Mouse (Mus musculus) heart, adult 2 months (tissue): ENCODE measurements around the gene Prss54. TPM values are rescaled to one million over a fixed set of nuclear protein-coding genes. Genes with fewer than 3 reads are reported as not detected.

ENCODE experiments used
- DNase-seq, 2 experiments: peaks; one replicate each; pipeline ENCODE4 v3.0.0; 2021
- H3K27ac ChIP-seq: fragments of 200-600 bp; 2 replicates; pipeline ENCODE4 v1.8.1; 2022
- H3K27me3 ChIP-seq: fragments of 200-500 bp; 2 replicates; pipeline ENCODE4 v1.6.1; 2012; ENCODE audit warnings: mild to moderate bottlenecking, low read length, inconsistent platforms, mixed read lengths; ENCODE audit not compliant: control insufficient read depth, insufficient read depth
- H3K36me3 ChIP-seq: fragments of 200-500 bp; 2 replicates; pipeline ENCODE4 v1.6.1; 2012; ENCODE audit warnings: low read length, inconsistent platforms; ENCODE audit not compliant: control insufficient read depth, insufficient read depth
- H3K4me1 ChIP-seq: fragments of 200-500 bp; 2 replicates; pipeline ENCODE4 v1.6.1; 2011; ENCODE audit warnings: low read length; ENCODE audit not compliant: control insufficient read depth, insufficient read depth
- H3K4me3 ChIP-seq: fragments of 200-600 bp; 2 replicates; pipeline ENCODE4 v1.8.1; 2022
- H3K79me2 ChIP-seq: fragments of 200-500 bp; replicated peaks from 2 replicates; pipeline ENCODE4 v1.6.1; 2012; ENCODE audit warnings: mild to moderate bottlenecking, inconsistent platforms, low read length, moderate library complexity, mixed read lengths; ENCODE audit not compliant: control insufficient read depth, insufficient read depth
- H3K9ac ChIP-seq: fragments of 200-500 bp; 2 replicates; pipeline ENCODE4 v1.6.1; 2012; ENCODE audit warnings: low read depth, mild to moderate bottlenecking, control low read depth, inconsistent platforms, low read length, mixed read lengths
- CTCF ChIP-seq: fragments of 200-600 bp; IDR thresholded peaks from 2 replicates; pipeline ENCODE4 v1.8.1; 2022; ENCODE audit warnings: antibody characterized with exemption, mild to moderate bottlenecking, moderate library complexity
- EP300 ChIP-seq: fragments of 200-500 bp; IDR thresholded peaks from 2 replicates; pipeline ENCODE4 v1.6.1; 2011; ENCODE audit warnings: low read depth, low read length, control low read depth; ENCODE audit not compliant: insufficient read depth
- POLR2A ChIP-seq: fragments of 200-500 bp; IDR thresholded peaks from 2 replicates; pipeline ENCODE4 v1.6.1; 2011; ENCODE audit warnings: mild to moderate bottlenecking, low read depth, low read length, control low read depth; ENCODE audit not compliant: insufficient read depth
- WGBS: fragments of 180-500 bp; shearing (Covaris S2); methylation state at CpG from one replicate; pipeline ENCODE4 v1.1.7; 2018; 5-methylcytosine and 5-hydroxymethylcytosine counted together
- intact Hi-C: fragments of 180-260 bp; cut with DNase I; formaldehyde crosslinking; loops from one replicate; pipeline ENCODE4 v1.15.1; 2025
- polyA plus RNA-seq: library from polyadenylated mRNA; depleted of rRNA; stranded (reverse); fragments of >200 nt; gene quantifications from 2 replicates; pipeline ENCODE4 v1.2.3, GENCODE M21; 2012; rRNA removed
- total RNA-seq, 2 experiments: library from RNA; stranded (reverse); gene quantifications; 2 replicates each; pipeline ENCODE4 v1.2.3; 2021

Gene Prss54
- total and polyA plus RNA-seq, 3 experiments, result not detected

GRCm38 (mm10) chr8:95513219-95513618, 62.9 kb downstream of the Prss54 start:
- Histone ChIP-seq H3K9ac (no peak overlapping the region), H3K4me3 (no peak overlapping the region), H3K4me1 (no peaks in the 10 kb centered on the region), H3K36me3 (no peaks in the 10 kb centered on the region), H3K27ac (no peak overlapping the region), H3K27me3 (no peaks in the 10 kb centered on the region), H3K79me2 (no peaks in the 10 kb centered on the region)
- TF ChIP-seq POLR2A (no peak), CTCF (no peak), EP300 (no peak)
- 63% methylated on average over 4 of the region's 4 CpGs for WGBS
- DNase-seq, result no peak
- intact Hi-C loops, result no loop called here

GRCm38 (mm10) chr8:95512257-95512656, 63.9 kb downstream of the Prss54 start:
- Histone ChIP-seq H3K4me3 (no peak overlapping the region), H3K9ac (no peak overlapping the region), H3K36me3 (no peaks in the 10 kb centered on the region), H3K79me2 (no peaks in the 10 kb centered on the region), H3K4me1 (no peaks in the 10 kb centered on the region), H3K27ac (no peak overlapping the region), H3K27me3 (no peaks in the 10 kb centered on the region)
- 50% methylated on average over 4 of the region's 4 CpGs for WGBS
- intact Hi-C loops, result no loop called here
- TF ChIP-seq POLR2A (no peak), EP300 (no peak), CTCF (no peak)
- DNase-seq, result no peak

Other genes with a start within 250 kb of the Prss54 start
- gene Zfp319, start 244.4 kb downstream of the Prss54 start, total RNA-seq, result 1 to 10 TPM; 7.6 to 8.1 TPM
- gene Zfp319, start 244.4 kb downstream of the Prss54 start, polyA plus RNA-seq, result 5.5 and 7.3 TPM in 2 replicates
- gene Usb1, start 244.1 kb downstream of the Prss54 start, total RNA-seq, result 10 to 100 TPM; 12.2 to 15.2 TPM
- gene Usb1, start 244.1 kb downstream of the Prss54 start, polyA plus RNA-seq, result 23.9 and 31.1 TPM in 2 replicates
- gene Mmp15, start 224.1 kb downstream of the Prss54 start, total RNA-seq, result 10 to 100 TPM; 53.4 to 67.5 TPM
- 56.7 and 58.4 TPM in 2 replicates for gene Mmp15, start 224.1 kb downstream of the Prss54 start, polyA plus RNA-seq
- 10 to 100 TPM; 21.8 to 24.2 TPM for gene Cfap20, start 141.5 kb downstream of the Prss54 start, total RNA-seq
- gene Cfap20, start 141.5 kb downstream of the Prss54 start, polyA plus RNA-seq, result 27.4 and 35.2 TPM in 2 replicates
- gene Csnk2a2, start 86.3 kb downstream of the Prss54 start, total RNA-seq, result 10 to 100 TPM; 28.6 to 31.0 TPM
- gene Csnk2a2, start 86.3 kb downstream of the Prss54 start, polyA plus RNA-seq, result 11.0 and 20.6 TPM in 2 replicates
- not detected for gene Ccdc113, start 42.3 kb downstream of the Prss54 start, total RNA-seq
- gene Ccdc113, start 42.3 kb downstream of the Prss54 start, polyA plus RNA-seq, result 0.14 TPM in 1 of 2 replicates, not detected in the other
- 1 to 10 TPM; 1.2 to 1.3 TPM for gene Gins3, start 57.1 kb upstream of the Prss54 start, total RNA-seq
- 0.47 and 0.94 TPM in 2 replicates for gene Gins3, start 57.1 kb upstream of the Prss54 start, polyA plus RNA-seq
- 100 to 1,000 TPM; 147 to 152 TPM for gene Ndrg4, start 100.6 kb upstream of the Prss54 start, total RNA-seq
- 370 and 528 TPM in 2 replicates for gene Ndrg4, start 100.6 kb upstream of the Prss54 start, polyA plus RNA-seq
- gene Setd6, start 139.5 kb upstream of the Prss54 start, total RNA-seq, result 10 to 100 TPM; 14.3 to 15.3 TPM
- gene Setd6, start 139.5 kb upstream of the Prss54 start, polyA plus RNA-seq, result 8.0 and 13.1 TPM in 2 replicates
- 100 to 1,000 TPM; 107 to 116 TPM for gene Cnot1, start 231.1 kb upstream of the Prss54 start, total RNA-seq
- gene Cnot1, start 231.1 kb upstream of the Prss54 start, polyA plus RNA-seq, result 51.0 and 86.7 TPM in 2 replicates
- 10 to 100 TPM; 77.6 to 92.9 TPM for gene Sap18b, start 249.0 kb upstream of the Prss54 start, total RNA-seq
- 48.8 and 52.2 TPM in 2 replicates for gene Sap18b, start 249.0 kb upstream of the Prss54 start, polyA plus RNA-seq